Mouse (Mus musculus) bone marrow macrophage, adult 2 months (primary cell): Measurements from ENCODE around the gene Tmc7.

ENCODE experiments used
- CTCF ChIP-seq: IDR thresholded peaks from 2 replicates; pipeline ENCODE4 v1.5.1; 2012; ENCODE audit warnings: low read depth, mild to moderate bottlenecking, low read length, moderate library complexity
- POLR2A ChIP-seq: IDR thresholded peaks from 2 replicates; pipeline ENCODE4 v1.6.1; 2012; ENCODE audit warnings: mild to moderate bottlenecking, low read depth, low read length, borderline replicate concordance

DNA sequence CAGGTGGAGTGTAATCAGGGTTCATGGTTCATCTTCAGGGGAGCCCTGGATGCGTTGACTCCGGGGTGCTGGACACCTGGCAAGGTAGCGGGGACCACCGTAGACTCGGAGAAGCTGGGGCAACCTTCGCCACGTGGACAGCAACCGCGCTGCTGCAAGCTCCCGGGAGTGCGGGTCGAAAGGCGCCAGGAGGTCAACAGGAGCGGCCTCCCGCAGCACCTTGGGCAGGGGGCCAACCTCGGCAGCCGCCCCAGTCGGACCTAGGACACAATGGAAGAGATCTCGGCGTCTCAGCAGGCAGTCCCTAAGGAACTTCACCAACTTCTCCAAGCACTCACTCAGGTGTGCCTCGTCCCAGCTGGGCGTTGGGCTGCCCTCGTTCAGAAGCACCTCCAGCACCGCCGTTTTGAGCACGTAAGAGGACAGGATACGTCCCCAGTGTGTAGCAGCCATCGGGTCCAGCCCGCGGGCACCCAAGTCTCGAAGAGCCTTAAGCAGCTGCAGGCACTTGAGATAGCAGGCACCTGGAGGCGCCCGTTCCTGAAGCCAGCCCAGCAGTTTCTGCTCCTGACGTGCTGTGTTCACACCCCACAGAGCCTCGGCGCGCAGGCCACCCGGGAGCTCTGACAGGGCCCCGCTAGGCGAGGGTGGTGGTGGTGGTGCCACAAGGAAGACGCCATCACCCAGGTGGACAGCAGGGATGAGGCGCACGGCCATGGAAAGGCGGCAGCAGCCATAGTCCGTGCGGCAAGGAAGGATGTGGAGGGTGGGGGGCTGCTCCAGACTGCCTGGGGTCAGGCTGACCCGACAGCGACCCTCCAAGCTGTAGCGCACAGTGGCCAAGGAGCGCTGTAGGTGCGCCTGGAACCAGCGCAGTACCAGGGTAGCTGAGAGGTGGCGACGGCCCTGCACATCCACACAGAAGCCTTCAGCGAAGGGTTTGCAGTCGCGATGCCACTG, 94.5 kb downstream of the Tmc7 start:
- no peak for TF ChIP-seq POLR2A
- TF ChIP-seq CTCF, result no peak
